Mouse (Mus musculus) neutrophil, adult 5-6 weeks (primary cell): ENCODE results near the gene Mtmr14. TPM values are rescaled to one million over a fixed set of nuclear protein-coding genes. Genes with fewer than 3 reads are reported as not detected.

Source experiments
- ATAC-seq: fragments of 151-379, 151-347 bp; 2 replicates; pipeline ENCODE4 v1.8.0; 2017; ENCODE audit warnings: mild to moderate bottlenecking, moderate TSS enrichment; ENCODE audit not compliant: insufficient number of reproducible peaks, poor library complexity, low FRiP score, severe bottlenecking; ENCODE audit errors: extremely low read depth
- total RNA-seq: library from RNA; stranded (forward); fragments of 200-1000 nt; gene quantifications from 2 replicates; pipeline ENCODE4 v1.2.3, GENCODE M21; 2017

The Mtmr14 gene
- total RNA-seq, 1 experiment from 2014 or later: 53.1 TPM

DNA sequence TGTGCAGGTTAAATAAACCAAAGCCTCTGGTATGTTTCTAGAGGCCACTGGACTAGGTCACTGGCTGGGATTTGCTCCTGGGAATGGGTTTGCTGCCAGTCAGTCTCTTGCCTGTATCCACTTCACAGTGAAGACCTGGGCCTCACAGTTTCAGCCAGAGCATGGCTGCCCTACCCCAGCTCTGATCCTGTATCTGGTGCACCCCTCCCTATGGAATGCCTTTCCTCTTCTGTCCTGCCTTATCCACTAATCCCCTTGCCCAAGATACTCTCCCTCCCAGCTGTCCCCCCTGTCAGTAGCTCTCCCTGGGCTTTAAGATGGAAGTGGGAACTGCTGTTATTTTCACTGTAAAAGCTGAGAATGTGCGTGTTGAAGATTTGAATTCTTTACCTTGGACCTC lies 30.3 kb downstream of the Mtmr14 start:
- ATAC-seq: no peak

DNA sequence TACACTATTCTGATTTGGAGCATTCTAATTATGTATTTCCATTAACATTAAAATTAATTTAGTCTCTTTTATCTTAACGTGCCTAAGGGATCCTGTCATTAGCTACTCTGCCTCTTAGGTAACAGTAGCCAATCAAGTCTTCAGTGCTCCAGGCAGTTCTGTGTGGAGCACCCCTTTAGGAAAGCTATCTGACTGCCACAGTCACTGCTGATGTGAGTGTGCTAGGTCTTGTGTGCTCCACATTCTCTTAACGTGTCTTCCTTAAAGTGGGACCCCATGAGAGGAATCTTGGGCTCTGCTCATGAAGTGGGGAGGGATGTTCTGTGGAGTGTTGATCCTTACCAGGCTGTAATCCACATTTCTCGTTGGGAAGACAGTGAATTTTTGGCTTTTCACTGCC lies 34.7 kb downstream of the Mtmr14 start:
- no peak for ATAC-seq

GRCm38 (mm10) chr6:113276846-113277245 lies 39.2 kb downstream of the Mtmr14 start:
- no peak for ATAC-seq

GRCm38 (mm10) chr6:113281676-113282075 lies 44.0 kb downstream of the Mtmr14 start:
- ATAC-seq: no peak

DNA sequence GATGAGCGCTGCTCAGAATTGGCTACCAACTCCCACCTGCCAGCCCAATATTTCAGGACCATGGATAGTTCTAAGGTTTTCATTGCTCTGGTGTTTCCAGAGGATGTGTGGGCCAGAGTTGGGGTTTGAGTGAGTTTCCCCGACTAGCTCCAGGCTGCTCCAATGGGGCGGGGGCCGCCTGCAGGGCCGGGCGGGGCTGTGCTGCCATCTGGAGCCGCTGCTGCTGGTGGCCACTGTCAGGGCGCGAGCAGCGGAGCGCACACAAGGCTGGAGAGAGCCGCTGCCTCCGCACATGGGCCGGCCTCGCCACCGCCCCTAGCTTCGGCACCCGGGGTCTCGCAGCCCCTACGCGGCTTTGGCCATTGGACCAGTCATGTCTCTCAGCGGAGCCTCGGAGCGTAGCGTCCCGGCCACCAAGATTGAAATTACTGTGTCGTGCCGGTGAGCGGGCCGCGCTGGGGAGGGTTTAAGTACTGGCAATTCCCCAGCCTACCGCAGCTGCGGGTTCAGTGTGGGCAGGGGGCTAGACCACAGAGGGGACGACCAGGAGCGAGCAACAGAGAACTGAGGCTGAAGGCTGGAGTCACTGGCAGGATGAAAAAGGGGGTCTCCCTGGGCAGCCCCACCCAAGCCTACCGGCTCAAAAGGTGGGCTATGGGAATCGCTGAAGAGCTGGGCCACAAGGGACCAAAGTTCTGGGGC lies 44.6 kb downstream of the Mtmr14 start, which contains the start of gene Cpne9:
TSS of gene Cpne9 (plus strand) at position 207 of the 702 bp plus-strand sequence.
- ATAC-seq: no peak

GRCm38 (mm10) chr6:113282969-113283368 lies 45.3 kb downstream of the Mtmr14 start:
- ATAC-seq: no peak

- ATAC-seq: no peak
Observed at GRCm38 (mm10) chr6:113283500-113283899, 45.9 kb downstream of the Mtmr14 start.

- peak; percentile 52 for ATAC-seq
Observed at GRCm38 (mm10) chr6:113284931-113285330, 47.3 kb downstream of the Mtmr14 start.

- no peak for ATAC-seq
Observed at GRCm38 (mm10) chr6:113286316-113286715, 48.7 kb downstream of the Mtmr14 start.

DNA sequence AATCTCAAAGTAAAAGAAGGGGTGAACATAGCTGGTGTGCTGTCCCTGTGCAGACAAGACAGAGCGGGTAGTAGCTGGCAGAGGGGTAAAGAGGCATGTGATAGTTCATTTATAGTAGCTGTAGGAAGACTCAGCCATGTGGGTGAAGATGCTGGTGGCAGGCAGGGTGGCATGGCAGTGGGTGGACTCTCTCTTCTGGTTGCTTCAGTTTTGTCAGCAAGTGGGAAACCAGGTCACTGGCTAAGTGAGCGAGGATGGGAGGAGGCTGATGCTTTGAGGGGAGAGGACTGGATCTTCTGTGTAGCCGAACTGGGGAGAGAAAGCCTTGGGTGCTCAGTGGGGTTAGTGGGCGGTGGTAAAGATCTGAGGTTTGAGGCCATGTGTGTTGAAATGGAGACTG lies 49.6 kb downstream of the Mtmr14 start:
- ATAC-seq: no peak

DNA sequence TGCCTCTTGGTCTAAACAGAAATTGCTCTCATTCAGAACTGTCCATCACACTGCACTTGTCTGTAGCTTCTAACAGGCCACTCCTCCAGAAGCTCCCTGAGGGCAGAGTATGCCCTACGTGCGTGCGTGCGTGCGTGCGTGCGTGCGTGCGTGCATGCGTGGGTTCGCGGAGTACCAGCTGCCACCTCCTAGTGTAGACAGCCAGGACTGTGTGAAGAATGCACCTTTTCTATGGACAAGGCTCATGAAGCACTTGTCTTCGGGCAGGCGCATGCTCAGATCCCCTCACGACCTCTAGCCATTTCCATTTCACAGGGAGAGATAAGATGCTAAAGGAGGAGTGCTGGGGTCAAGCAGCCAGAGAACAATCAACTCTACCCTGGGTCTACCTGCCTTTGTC lies 51.7 kb downstream of the Mtmr14 start:
- ATAC-seq: no peak

DNA sequence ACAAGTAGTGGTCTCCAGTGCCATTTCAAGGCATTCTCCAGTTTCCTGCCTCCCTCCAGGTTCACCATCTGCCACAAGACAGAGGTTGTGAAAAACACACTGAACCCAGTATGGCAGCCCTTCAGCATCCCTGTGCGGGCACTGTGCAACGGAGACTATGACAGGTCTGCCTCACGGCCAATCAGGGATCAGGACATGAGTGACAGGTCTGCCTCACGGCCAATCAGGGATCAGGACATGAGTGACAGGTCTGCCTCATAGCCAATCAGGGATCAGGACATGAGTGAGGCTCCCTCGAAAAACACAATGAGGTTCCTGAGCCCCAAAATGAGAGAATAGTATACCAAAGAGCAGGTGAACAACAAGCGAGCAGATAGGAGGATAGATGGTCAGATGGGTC lies 52.7 kb downstream of the Mtmr14 start:
- ATAC-seq: no peak

- ATAC-seq: no peak
Observed at GRCm38 (mm10) chr6:113292938-113293337, 55.3 kb downstream of the Mtmr14 start.

GRCm38 (mm10) chr6:113296046-113296445 lies 58.4 kb downstream of the Mtmr14 start:
- no peak for ATAC-seq

GRCm38 (mm10) chr6:113296639-113297038 lies 59.0 kb downstream of the Mtmr14 start:
- ATAC-seq: no peak

DNA sequence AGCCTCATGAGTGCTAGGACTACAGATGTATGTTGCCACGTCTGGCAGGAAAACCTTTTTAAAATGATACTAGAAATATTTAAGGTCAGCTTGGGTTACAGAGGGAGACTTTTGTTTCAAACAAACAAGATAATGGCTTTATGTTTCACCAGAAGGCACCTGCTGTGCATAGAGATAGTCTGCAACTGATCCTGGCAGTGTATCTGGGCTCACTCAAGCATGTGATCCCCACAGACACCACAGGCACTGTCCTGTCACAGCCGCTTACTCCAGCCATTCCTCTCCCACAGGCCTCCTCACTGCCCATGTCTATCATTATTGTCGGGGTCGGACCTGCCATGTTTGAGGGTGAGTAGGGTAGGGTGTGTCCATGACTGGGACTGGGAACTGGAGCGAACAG lies 63.7 kb downstream of the Mtmr14 start:
- ATAC-seq: no peak

DNA sequence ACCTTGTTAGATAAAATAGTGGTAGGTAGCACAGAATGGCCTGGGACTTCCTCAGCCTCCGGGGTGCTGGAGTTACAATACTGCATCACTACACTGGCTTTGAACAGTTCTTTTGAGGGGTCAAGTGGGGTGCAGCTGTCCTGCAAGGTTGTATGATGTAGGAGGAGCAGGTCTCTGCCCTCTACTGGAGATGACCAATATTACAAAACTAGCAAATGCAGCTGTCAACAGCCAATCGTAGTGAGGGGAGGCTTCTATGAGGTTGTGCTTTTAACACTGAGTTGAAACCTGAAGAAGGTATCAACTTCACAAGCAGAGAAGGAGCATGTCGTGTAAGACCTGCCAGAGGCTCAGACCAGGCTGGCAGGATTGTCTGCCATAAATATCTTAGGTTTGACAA lies 64.6 kb downstream of the Mtmr14 start:
- peak; percentile 18; the same call in 1 of the 2 replicates for ATAC-seq

DNA sequence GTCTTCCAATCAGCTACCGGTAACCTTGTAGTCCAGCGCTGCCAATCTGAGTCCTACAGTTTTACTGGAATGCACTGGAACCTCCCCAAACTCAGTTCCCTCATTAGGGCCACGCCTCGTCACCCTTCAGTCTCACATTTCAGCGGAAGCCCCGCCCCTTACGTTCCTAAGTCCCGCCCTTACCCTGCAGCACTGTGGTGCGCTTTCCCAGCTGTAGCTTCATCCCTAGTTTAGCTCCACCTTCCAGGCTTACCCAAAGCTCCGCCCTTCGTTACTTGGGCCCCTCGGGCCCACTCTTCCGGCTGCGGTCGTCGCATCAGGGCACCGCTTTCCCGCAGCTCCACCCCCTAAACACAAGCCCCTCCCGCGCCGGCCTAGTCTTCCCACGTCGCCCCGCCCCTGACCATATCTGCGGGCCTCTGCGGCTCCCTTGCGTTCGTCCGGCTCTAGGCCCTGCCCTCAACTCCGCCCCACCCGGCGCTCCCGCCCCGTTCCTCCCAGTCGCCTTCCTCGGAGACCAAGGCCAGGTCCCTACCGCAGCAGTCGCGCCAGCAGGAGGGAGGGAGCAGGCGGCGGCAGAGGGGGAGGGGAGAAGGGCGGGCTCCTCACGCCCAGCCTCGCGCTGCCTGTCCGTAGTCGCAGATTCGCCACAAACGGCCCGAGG lies 68.8 kb downstream of the Mtmr14 start:
- ATAC-seq: peak; percentile 82

DNA sequence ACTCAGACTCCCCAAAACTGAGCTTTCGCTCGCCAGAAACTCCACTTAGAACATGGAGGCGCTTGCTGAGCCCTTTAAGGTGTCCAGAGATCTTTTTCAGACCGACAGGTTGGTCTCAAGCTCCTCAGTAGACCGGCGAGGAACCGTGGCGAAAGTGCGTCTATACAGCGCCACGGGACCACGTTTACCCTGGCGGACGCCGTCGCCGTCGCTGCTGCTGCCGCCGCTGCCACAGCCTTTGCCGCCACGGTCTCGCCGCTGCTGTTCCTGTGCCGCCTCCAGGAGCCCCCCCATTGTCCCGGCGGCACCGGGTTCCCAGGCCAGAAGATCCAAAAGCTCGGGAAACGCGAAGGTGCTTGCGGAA lies 69.3 kb downstream of the Mtmr14 start, which contains the start of gene Brpf1:
TSS of gene Brpf1 (plus strand) at position 152 of the 364 bp plus-strand sequence.
- 0 out of 2 replicates have a peak, but pooled peaks have one; percentile 14 for ATAC-seq

- no peak for ATAC-seq
Observed at GRCm38 (mm10) chr6:113307481-113308121, 70.0 kb downstream of the Mtmr14 start.
